Mouse (Mus musculus) midbrain, embryonic 11.5 days (tissue): ENCODE measurements around the gene Frmd4b. TPM values are rescaled to one million over a fixed set of nuclear protein-coding genes. Genes with fewer than 3 reads are reported as not detected.

ENCODE experiments used
- ATAC-seq: fragments of 200-750 bp; cut with Nextera tagmentation; 2 replicates; pipeline ENCODE4 v1.8.0; 2017; ENCODE audit warnings: moderate TSS enrichment, moderate library complexity; ENCODE audit not compliant: low FRiP score
- DNase-seq: peaks from one replicate; pipeline ENCODE4 v3.0.0; 2015; ENCODE audit warnings: low spot score; ENCODE audit errors: missing footprints
- H3K27ac ChIP-seq: fragments of 300-500 bp; sonication (generic); 2 replicates; pipeline ENCODE4 v1.5.1; 2014; ENCODE audit warnings: low read depth, low read length
- H3K27me3 ChIP-seq: fragments of 300-500 bp; sonication (generic); 2 replicates; pipeline ENCODE4 v1.6.1; 2014; ENCODE audit warnings: mild to moderate bottlenecking, low read length, moderate library complexity, mixed read lengths; ENCODE audit not compliant: control insufficient read depth, insufficient read depth
- H3K36me3 ChIP-seq: fragments of 300-500 bp; sonication (generic); 2 replicates; pipeline ENCODE4 v1.6.1; 2014; ENCODE audit warnings: mild to moderate bottlenecking, low read length, moderate library complexity, mixed read lengths; ENCODE audit not compliant: control insufficient read depth, insufficient read depth
- H3K4me1 ChIP-seq: fragments of 300-500 bp; sonication (generic); 2 replicates; pipeline ENCODE4 v1.6.1; 2014; ENCODE audit warnings: low read length; ENCODE audit not compliant: control insufficient read depth, insufficient read depth
- H3K4me2 ChIP-seq: fragments of 300-500 bp; sonication (generic); 2 replicates; pipeline ENCODE4 v1.6.1; 2014; ENCODE audit warnings: mild to moderate bottlenecking, moderate library complexity
- H3K4me3 ChIP-seq: fragments of 300-500 bp; sonication (generic); 2 replicates; pipeline ENCODE4 v1.5.1; 2014; ENCODE audit warnings: low read depth, low read length
- H3K9ac ChIP-seq: fragments of 300-500 bp; sonication (generic); 2 replicates; pipeline ENCODE4 v1.6.1; 2014; ENCODE audit warnings: low read length
- H3K9me3 ChIP-seq: fragments of 300-500 bp; sonication (generic); 2 replicates; pipeline ENCODE4 v1.6.1; 2016; ENCODE audit warnings: low read length; ENCODE audit not compliant: control insufficient read depth
- WGBS: fragments of 180-500 bp; shearing (Covaris S2); extraction: QIAGEN DNeasy Blood & Tissue Kit; methylation state at CpG from one replicate; pipeline ENCODE4 v1.1.7; 2014; 5-methylcytosine and 5-hydroxymethylcytosine counted together
- polyA plus RNA-seq: library from polyadenylated mRNA; unstranded; fragments of >200 nt; fragmentation: Nextera tagmentation; extraction: Ambion mirVana; gene quantifications from 2 replicates; pipeline ENCODE4 v1.2.1, GENCODE M21; 2014

The Frmd4b gene
- polyA plus RNA-seq, 1 experiment from 2014 or later = 31.9 TPM

- H3K4me1 ChIP-seq = no peaks in the 10 kb centered on the region
- H3K27me3 ChIP-seq = no peaks in the 10 kb centered on the region
- H3K4me2 ChIP-seq = no peak overlapping the region
- DNase-seq (peak; percentile 60), ATAC-seq (no peak)
- H3K9me3 ChIP-seq = no peaks in the 10 kb centered on the region
- no peak overlapping the region for H3K9ac ChIP-seq
- H3K36me3 ChIP-seq = no peaks in the 10 kb centered on the region
- WGBS = 85% methylated on average over 7 of the region's 7 CpGs
- no peak overlapping the region for H3K4me3 ChIP-seq
- H3K27ac ChIP-seq = no peak overlapping the region
These were observed 28.3 kb downstream of the Frmd4b start for GRCm38 (mm10) chr6:97589031-97589430.

GRCm38 (mm10) chr6:97586606-97587005, 30.7 kb downstream of the Frmd4b start:
- ATAC-seq (no peak), DNase-seq (peak; percentile 78)
- Histone ChIP-seq H3K9ac (no peak overlapping the region), H3K36me3 (no peaks in the 10 kb centered on the region), H3K27ac (no peak overlapping the region), H3K27me3 (no peaks in the 10 kb centered on the region), H3K4me2 (no peak overlapping the region), H3K9me3 (no peaks in the 10 kb centered on the region), H3K4me3 (no peak overlapping the region), H3K4me1 (peaks cover 4% of the 10 kb centered on the region)

- WGBS = 57% methylated on average over 8 of the region's 8 CpGs
- Histone ChIP-seq H3K4me3 (no peak overlapping the region), H3K4me2 (no peak overlapping the region), H3K9ac (no peak overlapping the region), H3K4me1 (peaks cover 4% of the 10 kb centered on the region), H3K27me3 (no peaks in the 10 kb centered on the region), H3K36me3 (no peaks in the 10 kb centered on the region), H3K27ac (no peak overlapping the region), H3K9me3 (no peaks in the 10 kb centered on the region)
- DNase-seq (no peak), ATAC-seq (no peak)
These were observed 31.3 kb downstream of the Frmd4b start for GRCm38 (mm10) chr6:97586024-97586423.

GRCm38 (mm10) chr6:97582748-97583147, 34.6 kb downstream of the Frmd4b start:
- Histone ChIP-seq H3K4me2 (no peak overlapping the region), H3K36me3 (no peaks in the 10 kb centered on the region), H3K9me3 (no peaks in the 10 kb centered on the region), H3K9ac (no peak overlapping the region), H3K27ac (no peak overlapping the region), H3K4me3 (no peak overlapping the region), H3K27me3 (no peaks in the 10 kb centered on the region), H3K4me1 (peaks cover 14% of the 10 kb centered on the region)
- WGBS = 39% methylated on average over 8 of the region's 8 CpGs
- ATAC-seq (no peak), DNase-seq (peak; percentile 75)

GRCm38 (mm10) chr6:97581941-97582340, 35.4 kb downstream of the Frmd4b start:
- H3K27ac ChIP-seq = no peak overlapping the region
- no peaks in the 10 kb centered on the region for H3K27me3 ChIP-seq
- H3K4me3 ChIP-seq = no peak overlapping the region
- ATAC-seq (no peak), DNase-seq (peak; percentile 59)
- no peaks in the 10 kb centered on the region for H3K9me3 ChIP-seq
- peaks cover 23% of the 10 kb centered on the region for H3K4me1 ChIP-seq
- no peak overlapping the region for H3K9ac ChIP-seq
- WGBS = 92% methylated on average over 7 of the region's 7 CpGs
- no peaks in the 10 kb centered on the region for H3K36me3 ChIP-seq
- no peak overlapping the region for H3K4me2 ChIP-seq

- Histone ChIP-seq H3K4me3 (no peak overlapping the region), H3K9ac (no peak overlapping the region), H3K9me3 (no peaks in the 10 kb centered on the region), H3K4me2 (no peak overlapping the region), H3K27me3 (no peaks in the 10 kb centered on the region), H3K36me3 (no peaks in the 10 kb centered on the region), H3K27ac (no peak overlapping the region), H3K4me1 (peaks cover 29% of the 10 kb centered on the region)
- no peak for ATAC-seq
- WGBS = 94% methylated on average over 2 of the region's 2 CpGs
- DNase-seq = peak; percentile 51
These were observed 36.8 kb downstream of the Frmd4b start for GRCm38 (mm10) chr6:97580479-97581030.

GRCm38 (mm10) chr6:97579704-97580103, 37.6 kb downstream of the Frmd4b start:
- H3K4me3 ChIP-seq = no peak overlapping the region
- ATAC-seq (no peak), DNase-seq (peak; percentile 54)
- H3K9me3 ChIP-seq = no peaks in the 10 kb centered on the region
- H3K36me3 ChIP-seq = no peaks in the 10 kb centered on the region
- no peak overlapping the region for H3K9ac ChIP-seq
- H3K4me2 ChIP-seq = no peak overlapping the region
- no peaks in the 10 kb centered on the region for H3K27me3 ChIP-seq
- no peak overlapping the region for H3K27ac ChIP-seq
- peaks cover 29% of the 10 kb centered on the region for H3K4me1 ChIP-seq
- WGBS = 81% methylated on average over 4 of the region's 4 CpGs

GRCm38 (mm10) chr6:97578210-97578609, 39.1 kb downstream of the Frmd4b start:
- Histone ChIP-seq H3K9me3 (no peaks in the 10 kb centered on the region), H3K4me2 (no peak overlapping the region), H3K27ac (no peak overlapping the region), H3K4me3 (no peak overlapping the region), H3K27me3 (no peaks in the 10 kb centered on the region), H3K4me1 (peaks cover 29% of the 10 kb centered on the region), H3K9ac (no peak overlapping the region), H3K36me3 (no peaks in the 10 kb centered on the region)
- ATAC-seq (no peak), DNase-seq (peak; percentile 77)
- 91% methylated on average over 7 of the region's 7 CpGs for WGBS

- Histone ChIP-seq H3K27me3 (no peaks in the 10 kb centered on the region), H3K9me3 (no peaks in the 10 kb centered on the region), H3K4me3 (no peak overlapping the region), H3K4me2 (no peak overlapping the region), H3K36me3 (no peaks in the 10 kb centered on the region), H3K4me1 (peaks cover 26% of the 10 kb centered on the region), H3K9ac (peak overlapping the region; percentile 46), H3K27ac (peak overlapping the region; percentile 73)
- DNase-seq = peak; percentile 79
- peak; percentile 66 for ATAC-seq
- 65% methylated on average over 4 of the region's 4 CpGs for WGBS
These were observed 40.0 kb downstream of the Frmd4b start for GRCm38 (mm10) chr6:97577349-97577748.
